Mouse (Mus musculus) embryonic facial prominence, embryonic 14.5 days (tissue): Measurements from ENCODE around the gene Tcl1b4. TPM values are rescaled to one million over a fixed set of nuclear protein-coding genes. Genes with fewer than 3 reads are reported as not detected.
A peak's percentile ranks its signal among the peaks of the same experiment; 100 is the strongest.

Source experiments
- ATAC-seq: fragments of 200-750 bp; cut with Nextera tagmentation; 2 replicates; pipeline ENCODE4 v1.8.0; 2017; ENCODE audit warnings: low read depth, moderate number of reproducible peaks, moderate TSS enrichment
- DNase-seq: peaks from one replicate; pipeline ENCODE4 v3.0.0-alpha.2; 2015; ENCODE audit warnings: low spot score
- H3K27ac ChIP-seq: fragments of 300-500 bp; sonication (generic); replicated peaks from 2 replicates; pipeline ENCODE4 v1.5.1; 2014; ENCODE audit warnings: low read depth, mild to moderate bottlenecking, low read length, moderate library complexity
- H3K27me3 ChIP-seq: fragments of 300-500 bp; sonication (generic); replicated peaks from 2 replicates; pipeline ENCODE4 v1.6.1; 2014; ENCODE audit warnings: low read length; ENCODE audit not compliant: control insufficient read depth, insufficient read depth
- H3K36me3 ChIP-seq: fragments of 300-500 bp; sonication (generic); 2 replicates; pipeline ENCODE4 v1.6.1; 2014; ENCODE audit warnings: low read length, mixed read lengths; ENCODE audit not compliant: control insufficient read depth, insufficient read depth
- H3K4me1 ChIP-seq: fragments of 300-500 bp; sonication (generic); 2 replicates; pipeline ENCODE4 v1.6.1; 2014; ENCODE audit warnings: antibody characterized with exemption, low read length; ENCODE audit not compliant: control insufficient read depth, insufficient read depth
- H3K4me2 ChIP-seq: fragments of 300-500 bp; sonication (generic); 2 replicates; pipeline ENCODE4 v1.6.1; 2014; ENCODE audit warnings: low read depth, mild to moderate bottlenecking, low read length, moderate library complexity, mixed read lengths
- H3K4me3 ChIP-seq: fragments of 300-500 bp; sonication (generic); 2 replicates; pipeline ENCODE4 v1.5.1; 2014; ENCODE audit warnings: low read depth, mild to moderate bottlenecking, low read length
- H3K9ac ChIP-seq: fragments of 300-500 bp; sonication (generic); 2 replicates; pipeline ENCODE4 v1.6.1; 2014; ENCODE audit warnings: low read depth, mild to moderate bottlenecking, low read length, moderate library complexity, mixed read lengths
- H3K9me3 ChIP-seq: fragments of 300-500 bp; sonication (generic); 2 replicates; pipeline ENCODE4 v1.6.1; 2016; ENCODE audit warnings: low read length; ENCODE audit not compliant: control insufficient read depth
- WGBS: fragments of 180-500 bp; shearing (Covaris S2); extraction: QIAGEN DNeasy Blood & Tissue Kit; methylation state at CpG from one replicate; pipeline ENCODE4 v1.1.7; 2014; 5-methylcytosine and 5-hydroxymethylcytosine counted together
- polyA plus RNA-seq: library from polyadenylated mRNA; unstranded; fragments of >200 nt; fragmentation: Nextera tagmentation; extraction: Ambion mirVana; gene quantifications from 2 replicates; pipeline ENCODE4 v1.2.1, GENCODE M21; 2014

The Tcl1b4 gene
- polyA plus RNA-seq, 1 experiment from 2014 or later: not detected

DNA sequence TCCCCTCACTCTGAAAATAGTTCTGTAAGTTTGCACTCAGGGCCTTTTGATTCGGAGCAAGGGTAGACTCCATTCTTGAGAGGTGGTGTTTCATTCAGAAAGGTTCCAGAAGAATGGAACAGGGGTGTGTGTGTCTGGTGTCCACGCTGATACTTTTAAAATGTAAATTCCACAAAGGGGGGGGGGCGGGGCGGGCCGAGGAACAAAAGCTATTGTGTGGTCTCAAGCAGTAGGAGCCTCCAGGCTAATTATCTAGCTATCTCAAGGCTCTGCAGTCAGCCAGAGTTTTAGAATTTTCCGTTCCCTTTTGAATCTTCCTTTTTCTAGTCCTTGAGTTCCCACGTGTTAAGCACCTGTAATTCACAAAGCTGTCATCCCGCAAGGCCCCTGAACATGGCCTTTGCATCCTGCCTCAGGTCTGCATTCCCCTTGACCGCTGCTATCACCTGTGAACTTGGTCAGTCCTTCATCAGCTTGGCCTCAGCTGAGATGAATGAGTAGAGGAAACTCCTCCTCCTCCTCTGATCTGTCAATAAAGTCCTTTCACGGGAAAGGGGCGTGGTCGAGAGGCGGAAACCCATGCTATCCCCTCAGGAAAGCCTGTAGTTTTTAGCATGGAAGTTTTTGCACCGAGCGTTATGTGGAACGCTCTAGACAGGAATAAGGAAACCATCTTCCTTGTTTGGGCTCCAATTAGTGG lies 23.0 kb downstream of the Tcl1b4 start:
- Histone ChIP-seq H3K36me3 (no peaks in the 10 kb centered on the region), H3K4me1 (no peaks in the 10 kb centered on the region), H3K9ac (no peak overlapping the region), H3K9me3 (no peaks in the 10 kb centered on the region), H3K27me3 (no peaks in the 10 kb centered on the region), H3K4me2 (no peak overlapping the region), H3K4me3 (no peak overlapping the region), H3K27ac (no peak overlapping the region)
- DNase-seq (no peak), ATAC-seq (no peak)
- WGBS: 46% methylated on average over 16 of the region's 16 CpGs

DNA sequence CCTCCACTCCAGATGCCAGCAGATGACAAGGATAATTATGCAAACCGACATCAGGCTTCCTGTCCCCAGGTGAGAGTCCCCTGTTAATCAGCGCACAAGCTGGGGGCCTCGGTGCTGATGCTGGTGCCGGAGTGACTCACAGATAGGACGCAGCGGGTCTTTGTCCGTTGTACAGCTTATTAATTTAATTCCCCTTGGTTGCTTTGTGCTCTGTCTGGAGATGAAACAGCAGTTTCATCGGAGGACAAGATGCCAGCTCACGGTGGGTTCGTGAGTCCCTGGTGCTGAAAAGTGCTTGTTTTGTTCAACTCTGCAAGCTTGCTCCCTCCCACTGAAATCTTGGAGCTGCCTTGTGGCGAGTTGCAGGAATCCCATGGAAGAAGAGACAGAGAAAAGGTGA lies 32.6 kb downstream of the Tcl1b4 start:
- no peak overlapping the region for H3K4me3 ChIP-seq
- H3K36me3 ChIP-seq: no peaks in the 10 kb centered on the region
- H3K4me1 ChIP-seq: no peaks in the 10 kb centered on the region
- H3K9me3 ChIP-seq: no peaks in the 10 kb centered on the region
- no peak for DNase-seq
- 53% methylated on average over 11 of the region's 11 CpGs for WGBS
- H3K4me2 ChIP-seq: no peak overlapping the region
- no peak for ATAC-seq
- no peak overlapping the region for H3K27ac ChIP-seq
- no peaks in the 10 kb centered on the region for H3K27me3 ChIP-seq
- no peak overlapping the region for H3K9ac ChIP-seq

DNA sequence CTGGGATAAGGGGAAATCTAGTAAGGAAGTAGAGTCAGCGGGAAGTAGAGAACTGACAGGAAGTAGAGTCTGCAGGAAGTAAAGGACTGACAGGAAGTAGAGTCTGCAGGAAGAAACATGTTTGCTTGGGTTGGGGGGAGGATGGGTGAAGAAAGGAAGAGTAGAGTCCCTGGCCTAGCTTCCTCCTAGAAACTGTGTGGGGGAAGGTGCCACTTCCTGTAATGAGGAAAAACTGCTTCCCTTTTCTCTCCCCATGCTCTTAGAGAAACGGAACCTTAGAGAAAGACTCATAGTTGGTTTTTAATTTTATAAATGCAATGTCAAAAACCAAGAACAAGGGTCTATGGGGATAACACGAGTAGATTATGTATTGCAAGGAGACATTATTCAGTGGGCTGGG lies 33.3 kb downstream of the Tcl1b4 start:
- 75% methylated on average over 3 of the region's 3 CpGs for WGBS
- ATAC-seq: no peak

DNA sequence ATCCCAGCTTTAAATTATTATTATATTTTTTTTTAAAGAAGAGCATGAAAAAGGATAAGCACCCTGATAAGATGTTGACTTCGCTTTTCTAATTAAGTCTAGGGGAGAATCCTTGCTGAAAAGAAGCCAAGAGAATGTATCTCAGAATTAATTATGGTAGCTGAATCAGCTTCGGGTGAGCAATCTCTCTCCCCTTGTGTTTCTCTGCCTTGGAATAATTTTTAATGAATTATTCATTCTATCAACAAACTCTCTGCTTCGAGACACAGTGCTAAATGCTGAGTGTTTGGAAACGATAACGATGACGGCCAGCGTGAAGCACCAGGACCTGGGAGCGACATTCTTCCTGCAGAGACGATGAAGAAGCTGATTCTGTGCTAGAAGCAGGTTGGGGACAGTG lies 37.3 kb downstream of the Tcl1b4 start:
- Histone ChIP-seq H3K4me1 (no peaks in the 10 kb centered on the region), H3K4me3 (no peak overlapping the region), H3K27ac (no peak overlapping the region), H3K4me2 (no peak overlapping the region), H3K9ac (no peak overlapping the region), H3K27me3 (no peaks in the 10 kb centered on the region), H3K9me3 (0 out of 2 replicates have a peak, but pooled peaks cover 2% of the 10 kb centered on the region), H3K36me3 (no peaks in the 10 kb centered on the region)
- no peak for DNase-seq
- no peak for ATAC-seq
- WGBS: 88% methylated on average over 9 of the region's 9 CpGs

More for the DNA sequence above, 33.3 kb downstream of the Tcl1b4 start:
- Histone ChIP-seq H3K27me3 (no peaks in the 10 kb centered on the region), H3K9ac (no peak overlapping the region), H3K27ac (no peak overlapping the region), H3K4me3 (no peak overlapping the region), H3K4me2 (no peak overlapping the region), H3K4me1 (no peaks in the 10 kb centered on the region), H3K36me3 (no peaks in the 10 kb centered on the region), H3K9me3 (0 out of 2 replicates have a peak, but pooled peaks cover 1% of the 10 kb centered on the region)
- DNase-seq: no peak

DNA sequence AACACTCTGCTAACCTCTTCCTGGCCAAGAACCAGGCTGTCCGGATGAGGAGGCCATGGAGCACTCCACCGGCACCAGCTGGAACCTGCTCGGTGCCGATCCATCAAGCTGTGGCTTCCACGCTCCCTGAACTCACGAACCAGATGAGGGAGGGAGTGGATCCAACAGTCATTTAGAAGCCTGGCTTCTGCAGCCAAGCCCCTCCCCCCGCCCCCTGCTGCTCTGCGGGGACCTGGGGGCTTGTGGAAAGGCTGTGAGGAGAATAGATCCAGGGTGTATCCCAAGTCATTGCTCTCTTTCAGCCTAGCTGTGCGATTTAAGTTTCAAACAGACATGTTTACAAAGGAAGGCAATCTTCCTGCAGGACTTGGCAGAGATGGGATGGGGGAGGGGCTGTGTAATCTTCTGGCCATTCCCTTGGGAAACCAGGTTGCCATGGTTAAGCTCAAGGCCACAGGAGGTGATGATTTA lies 47.0 kb downstream of the Tcl1b4 start:
- Histone ChIP-seq H3K9me3 (no peaks in the 10 kb centered on the region), H3K4me3 (no peak overlapping the region), H3K27me3 (no peaks in the 10 kb centered on the region), H3K4me1 (peaks cover 6% of the 10 kb centered on the region; the same call in 1 of the 2 replicates), H3K4me2 (peak overlapping the region; percentile 29; the same call in 1 of the 2 replicates), H3K36me3 (no peaks in the 10 kb centered on the region), H3K27ac (no peak overlapping the region), H3K9ac (no peak overlapping the region)
- peak; percentile 43 for DNase-seq
- WGBS: 7% methylated on average over 8 of the region's 9 CpGs
- peak; percentile 44; the same call in 1 of the 2 replicates for ATAC-seq

DNA sequence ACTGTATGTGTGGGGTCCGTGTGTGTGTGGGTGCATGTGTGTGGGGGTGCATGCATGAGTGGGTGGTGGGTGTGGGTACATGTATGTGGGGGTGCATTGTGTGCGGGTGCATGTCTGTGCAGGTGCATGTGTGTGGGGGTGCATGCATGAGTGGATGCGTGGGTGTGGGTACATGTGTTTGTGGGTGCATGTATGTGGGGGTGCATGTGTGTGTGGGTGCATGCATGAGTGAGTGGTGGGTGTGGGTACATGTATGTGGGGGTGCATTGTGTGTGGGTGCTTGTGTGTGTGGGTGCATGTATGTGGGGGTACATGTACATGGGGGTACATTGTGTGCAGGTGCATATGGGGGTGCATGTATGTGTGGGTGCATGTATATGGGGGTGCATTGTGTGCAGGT lies 52.0 kb downstream of the Tcl1b4 start:
- Histone ChIP-seq H3K9ac (no peak overlapping the region), H3K4me2 (no peak overlapping the region), H3K36me3 (no peaks in the 10 kb centered on the region), H3K27me3 (no peaks in the 10 kb centered on the region), H3K27ac (no peak overlapping the region), H3K4me1 (peaks cover 3% of the 10 kb centered on the region; the same call in 1 of the 2 replicates), H3K9me3 (no peaks in the 10 kb centered on the region), H3K4me3 (no peak overlapping the region)
- WGBS: 90% methylated on average over 3 of the region's 3 CpGs
- ATAC-seq: no peak
- no peak for DNase-seq

Other genes with a start within 250 kb of the Tcl1b4 start
- 1.8 and 3.0 TPM in 2 replicates for gene Syne3, start 192.1 kb upstream of the Tcl1b4 start, polyA plus RNA-seq
- 183 and 186 TPM in 2 replicates for gene Glrx5, start 169.3 kb upstream of the Tcl1b4 start, polyA plus RNA-seq
- gene Tcl1b2, start 55.9 kb upstream of the Tcl1b4 start, polyA plus RNA-seq: not detected in 2 replicates
- gene Tcl1b1, start 42.3 kb upstream of the Tcl1b4 start, polyA plus RNA-seq: not detected in 2 replicates
- not detected in 2 replicates for gene Tcl1b5, start 25.6 kb upstream of the Tcl1b4 start, polyA plus RNA-seq
- not detected in 2 replicates for gene Tcl1b3, start 10.9 kb upstream of the Tcl1b4 start, polyA plus RNA-seq
- not detected in 2 replicates for gene Tcl1, start 20.8 kb downstream of the Tcl1b4 start, polyA plus RNA-seq
- gene Tunar, start 131.9 kb downstream of the Tcl1b4 start, polyA plus RNA-seq: 0.32 and 0.63 TPM in 2 replicates